Mouse (Mus musculus): ENCODE measurements at regions not wholly inside any gene's neighbourhood (a gene's known extent, or its start where the extent isn't known, plus 50 kb on each side); places are given as distances from the start of the nearest gene placed in this dataset.

DNA sequence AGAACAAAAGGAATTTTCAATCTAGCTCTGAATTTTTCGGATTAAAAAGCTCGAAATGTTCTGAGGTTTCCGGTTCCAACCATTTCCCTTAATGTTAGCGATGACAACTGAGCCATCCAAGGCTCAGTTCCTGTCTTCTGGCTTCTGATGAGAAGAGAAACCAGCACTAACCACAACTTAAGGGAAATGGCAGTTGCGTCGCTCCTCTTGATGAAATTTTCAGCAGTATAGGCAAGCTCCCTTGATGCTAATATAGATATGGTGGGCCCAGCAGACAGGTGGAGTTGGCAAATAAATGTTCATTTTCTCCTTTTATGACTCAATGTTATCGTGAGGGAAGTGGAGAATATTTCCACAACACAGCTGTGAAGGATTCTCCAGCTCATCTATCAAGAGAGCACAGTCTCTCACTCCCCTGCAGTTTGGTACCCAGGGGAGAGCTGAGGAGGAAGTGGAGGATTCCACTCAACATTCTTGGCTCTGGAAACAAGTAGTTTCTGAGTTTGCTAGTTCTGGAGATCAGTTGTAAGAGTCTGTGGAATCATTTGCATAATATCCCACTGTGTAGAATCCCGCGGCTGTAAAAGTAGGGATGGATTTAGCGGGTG lies 236.6 kb upstream of the Gk2 start:
- ATAC-seq (ENCODE audit: low FRiP score, low TSS enrichment) (no peak), DNase-seq (ENCODE audit: low spot score) (no peak)

GRCm38 (mm10) chr5:97685443-97685842 lies 228.6 kb upstream of the Gk2 start:
- Histone ChIP-seq H3K36me3 (ENCODE audit: control insufficient read depth, insufficient read depth, low read length) (no peaks in the 10 kb centered on the region), H3K4me1 (replicated peaks; ENCODE audit: control insufficient read depth, insufficient read depth) (no peaks in the 10 kb centered on the region), H3K27ac (replicated peaks) (no peak overlapping the region), H3K27me3 (ENCODE audit: control insufficient read depth, insufficient read depth, low read length) (no peaks in the 10 kb centered on the region), H3K4me2 (replicated peaks; ENCODE audit: low read depth) (no peak overlapping the region), H3K4me3 (ENCODE audit: low read depth, low read length) (no peak overlapping the region), H3K9me3 (ENCODE audit: control insufficient read depth, low read length) (no peaks in the 10 kb centered on the region), H3K9ac (ENCODE audit: low read length) (no peak overlapping the region)
- ATAC-seq (ENCODE audit: low FRiP score, low TSS enrichment): no peak
- TF ChIP-seq EP300 (optimal IDR thresholded peaks at IDR 0.05) (no peak), CTCF (IDR thresholded peaks at IDR 0.05; ENCODE audit: low read depth) (no peak)
- no peak for DNase-seq (ENCODE audit: low spot score)

More for the DNA sequence above, 236.6 kb upstream of the Gk2 start:
- TF ChIP-seq EP300 (optimal IDR thresholded peaks at IDR 0.05) (no peak), CTCF (IDR thresholded peaks at IDR 0.05; ENCODE audit: low read depth) (no peak)
- H3K9me3 ChIP-seq (ENCODE audit: control insufficient read depth, low read length): no peaks in the 10 kb centered on the region
- no peaks in the 10 kb centered on the region for H3K36me3 ChIP-seq (ENCODE audit: control insufficient read depth, insufficient read depth, low read length)
- H3K27ac ChIP-seq (replicated peaks): no peak overlapping the region
- no peak overlapping the region for H3K9ac ChIP-seq (ENCODE audit: low read length)
- 71% methylated on average over 10 of the region's 10 CpGs for WGBS
- no peak overlapping the region for H3K4me2 ChIP-seq (replicated peaks; ENCODE audit: low read depth)
- no peaks in the 10 kb centered on the region for H3K4me1 ChIP-seq (replicated peaks; ENCODE audit: control insufficient read depth, insufficient read depth)
- no peaks in the 10 kb centered on the region for H3K27me3 ChIP-seq (ENCODE audit: control insufficient read depth, insufficient read depth, low read length)
- no peak overlapping the region for H3K4me3 ChIP-seq (ENCODE audit: low read depth, low read length)

DNA sequence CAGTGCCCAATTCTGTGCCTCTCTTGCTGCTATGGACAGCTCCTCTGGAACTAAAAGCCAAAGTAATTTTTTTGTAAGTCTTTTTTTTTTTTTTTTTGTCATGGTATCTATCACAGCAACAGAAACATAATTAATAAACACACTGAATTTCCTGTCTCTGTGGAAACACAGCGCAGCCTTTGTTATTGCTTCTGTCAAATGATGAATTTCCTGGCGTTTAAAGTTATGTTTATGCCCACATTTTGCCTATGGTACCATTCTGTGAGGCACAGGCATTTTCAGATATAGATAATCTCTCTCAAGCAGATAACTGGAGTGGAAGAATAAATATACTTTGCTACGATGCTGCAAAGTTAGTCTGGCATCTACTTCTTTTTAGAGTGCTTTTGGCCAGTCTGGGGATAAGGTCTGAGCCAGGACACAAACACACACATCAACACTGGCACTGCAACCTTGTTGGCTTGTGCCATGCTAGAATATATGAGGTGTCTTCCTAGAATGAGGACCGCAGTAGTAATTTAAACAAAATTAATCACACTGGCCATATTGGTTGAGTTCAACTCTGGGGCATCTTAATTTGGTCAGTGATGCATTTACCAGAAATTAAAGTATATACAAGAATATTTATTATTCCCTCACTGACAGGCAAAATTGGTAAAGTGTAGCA lies 227.9 kb upstream of the Gk2 start:
- Histone ChIP-seq H3K4me1 (replicated peaks; ENCODE audit: control insufficient read depth, insufficient read depth) (no peaks in the 10 kb centered on the region), H3K27me3 (ENCODE audit: control insufficient read depth, insufficient read depth, low read length) (no peaks in the 10 kb centered on the region), H3K9me3 (ENCODE audit: control insufficient read depth, low read length) (no peaks in the 10 kb centered on the region), H3K9ac (ENCODE audit: low read length) (no peak overlapping the region), H3K36me3 (ENCODE audit: control insufficient read depth, insufficient read depth, low read length) (no peaks in the 10 kb centered on the region), H3K4me3 (ENCODE audit: low read depth, low read length) (no peak overlapping the region), H3K4me2 (replicated peaks; ENCODE audit: low read depth) (no peak overlapping the region), H3K27ac (replicated peaks) (no peak overlapping the region)
- WGBS: 40% methylated on average over 4 of the region's 4 CpGs
- ATAC-seq (ENCODE audit: low FRiP score, low TSS enrichment): no peak
- DNase-seq (ENCODE audit: low spot score): no peak
- TF ChIP-seq EP300 (optimal IDR thresholded peaks at IDR 0.05) (no peak), CTCF (IDR thresholded peaks at IDR 0.05; ENCODE audit: low read depth) (no peak)

DNA sequence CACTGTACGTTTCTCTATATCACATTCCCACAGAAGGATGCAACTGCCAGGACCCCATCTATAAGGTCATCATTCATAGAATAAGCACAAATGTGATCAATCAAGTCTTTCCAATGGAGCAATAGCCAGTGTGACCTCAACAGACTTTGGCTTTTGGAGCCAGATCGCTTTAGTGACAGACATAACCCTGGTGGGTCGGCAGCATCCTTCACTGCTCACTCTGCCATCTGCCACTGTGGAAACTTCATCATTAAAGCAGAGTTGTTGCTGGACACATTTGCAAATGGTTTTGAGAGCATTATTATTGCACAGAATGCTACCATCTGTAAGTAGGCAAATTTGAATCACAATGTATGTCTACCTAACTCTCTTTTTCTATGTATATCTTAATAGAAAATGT lies 212.9 kb upstream of the Gk2 start:
- ATAC-seq (ENCODE audit: low FRiP score, low TSS enrichment): no peak
- H3K9me3 ChIP-seq (ENCODE audit: control insufficient read depth, low read length): no peaks in the 10 kb centered on the region
- DNase-seq (ENCODE audit: low spot score): no peak
- H3K4me3 ChIP-seq (ENCODE audit: low read depth, low read length): no peak overlapping the region
- H3K27ac ChIP-seq (replicated peaks): no peak overlapping the region
- 60% methylated on average over 3 of the region's 3 CpGs for WGBS
- H3K27me3 ChIP-seq (ENCODE audit: control insufficient read depth, insufficient read depth, low read length): no peaks in the 10 kb centered on the region
- no peak overlapping the region for H3K4me2 ChIP-seq (replicated peaks; ENCODE audit: low read depth)
- no peaks in the 10 kb centered on the region for H3K36me3 ChIP-seq (ENCODE audit: control insufficient read depth, insufficient read depth, low read length)
- H3K9ac ChIP-seq (ENCODE audit: low read length): no peak overlapping the region
- H3K4me1 ChIP-seq (replicated peaks; ENCODE audit: control insufficient read depth, insufficient read depth): no peaks in the 10 kb centered on the region
- no peak for TF ChIP-seq EP300 (optimal IDR thresholded peaks at IDR 0.05)
- TF ChIP-seq CTCF (IDR thresholded peaks at IDR 0.05; ENCODE audit: low read depth): no peak

GRCm38 (mm10) chr5:97656167-97656924 lies 199.5 kb upstream of the Gk2 start:
- DNase-seq (ENCODE audit: low spot score): no peak
- H3K4me1 ChIP-seq (replicated peaks; ENCODE audit: control insufficient read depth, insufficient read depth): no peaks in the 10 kb centered on the region
- H3K36me3 ChIP-seq (ENCODE audit: control insufficient read depth, insufficient read depth, low read length): no peaks in the 10 kb centered on the region
- H3K4me3 ChIP-seq (ENCODE audit: low read depth, low read length): no peak overlapping the region
- H3K27me3 ChIP-seq (ENCODE audit: control insufficient read depth, insufficient read depth, low read length): no peaks in the 10 kb centered on the region
- ATAC-seq (ENCODE audit: low FRiP score, low TSS enrichment): no peak
- no peak overlapping the region for H3K9ac ChIP-seq (ENCODE audit: low read length)
- WGBS: 79% methylated on average over 12 of the region's 12 CpGs
- no peaks in the 10 kb centered on the region for H3K9me3 ChIP-seq (ENCODE audit: control insufficient read depth, low read length)
- TF ChIP-seq EP300 (optimal IDR thresholded peaks at IDR 0.05) (no peak), CTCF (IDR thresholded peaks at IDR 0.05; ENCODE audit: low read depth) (no peak)
- H3K4me2 ChIP-seq (replicated peaks; ENCODE audit: low read depth): no peak overlapping the region
- H3K27ac ChIP-seq (replicated peaks): no peak overlapping the region

DNA sequence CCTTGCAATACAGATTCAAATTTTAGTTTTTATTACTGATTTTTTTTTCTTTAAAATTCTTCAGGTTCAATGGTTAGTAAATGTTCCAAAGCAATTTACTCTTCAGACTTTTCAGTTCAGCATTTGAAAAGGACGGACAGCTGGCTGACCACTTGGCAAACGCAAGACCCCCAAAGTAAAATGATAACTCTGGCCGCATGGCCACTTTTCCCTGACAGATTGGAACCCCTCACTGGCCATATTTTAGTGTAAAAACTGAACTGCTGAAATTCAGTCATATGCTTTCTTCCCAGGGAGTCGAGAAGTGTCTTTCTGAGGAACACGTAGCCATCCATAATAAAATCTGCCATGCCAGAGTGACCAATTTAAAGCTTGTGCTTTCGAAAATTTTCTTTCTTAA lies 198.4 kb upstream of the Gk2 start:
- no peak overlapping the region for H3K9ac ChIP-seq (ENCODE audit: low read length)
- DNase-seq (ENCODE audit: low spot score) (no peak), ATAC-seq (ENCODE audit: low FRiP score, low TSS enrichment) (no peak)
- WGBS: 86% methylated on average over 6 of the region's 6 CpGs
- no peaks in the 10 kb centered on the region for H3K36me3 ChIP-seq (ENCODE audit: control insufficient read depth, insufficient read depth, low read length)
- H3K4me2 ChIP-seq (replicated peaks; ENCODE audit: low read depth): no peak overlapping the region
- H3K4me3 ChIP-seq (ENCODE audit: low read depth, low read length): no peak overlapping the region
- H3K9me3 ChIP-seq (ENCODE audit: control insufficient read depth, low read length): no peaks in the 10 kb centered on the region
- H3K27me3 ChIP-seq (ENCODE audit: control insufficient read depth, insufficient read depth, low read length): no peaks in the 10 kb centered on the region
- no peaks in the 10 kb centered on the region for H3K4me1 ChIP-seq (replicated peaks; ENCODE audit: control insufficient read depth, insufficient read depth)
- H3K27ac ChIP-seq (replicated peaks): no peak overlapping the region
- TF ChIP-seq EP300 (optimal IDR thresholded peaks at IDR 0.05) (no peak), CTCF (IDR thresholded peaks at IDR 0.05; ENCODE audit: low read depth) (no peak)
